Mouse (Mus musculus) embryo, embryonic 11 days (tissue): ENCODE measurements at regions not wholly inside any gene's neighbourhood (a gene's known extent, or its start where the extent isn't known, plus 50 kb on each side); places are given as distances from the start of the nearest gene placed in this dataset.
A peak's percentile ranks its signal among the peaks of the same experiment; 100 is the strongest.

Experiments
- DNase-seq: peaks from one replicate; pipeline ENCODE4 v3.0.0-alpha.2; 2015

DNA sequence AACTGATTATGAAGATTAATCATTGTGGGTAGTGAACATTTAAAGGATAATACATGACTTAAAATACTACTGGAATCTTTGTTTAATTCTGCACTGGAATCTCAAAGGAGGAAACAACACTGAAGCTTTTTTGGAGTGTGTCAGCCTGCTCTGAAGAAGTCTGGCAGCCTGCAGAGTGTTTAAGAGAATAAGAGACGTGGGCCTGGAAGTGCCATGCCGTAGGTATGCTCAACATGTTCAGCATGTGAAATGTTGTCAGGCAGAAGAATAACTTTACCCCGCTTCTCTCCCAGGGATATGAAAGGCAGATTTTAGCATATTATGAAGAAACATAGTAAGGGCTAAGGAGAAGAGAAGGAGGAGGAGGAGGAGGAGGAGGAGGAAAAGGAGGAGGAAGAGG is 189.6 kb upstream of the Nrp1 start:
- DNase-seq, result no peak

DNA sequence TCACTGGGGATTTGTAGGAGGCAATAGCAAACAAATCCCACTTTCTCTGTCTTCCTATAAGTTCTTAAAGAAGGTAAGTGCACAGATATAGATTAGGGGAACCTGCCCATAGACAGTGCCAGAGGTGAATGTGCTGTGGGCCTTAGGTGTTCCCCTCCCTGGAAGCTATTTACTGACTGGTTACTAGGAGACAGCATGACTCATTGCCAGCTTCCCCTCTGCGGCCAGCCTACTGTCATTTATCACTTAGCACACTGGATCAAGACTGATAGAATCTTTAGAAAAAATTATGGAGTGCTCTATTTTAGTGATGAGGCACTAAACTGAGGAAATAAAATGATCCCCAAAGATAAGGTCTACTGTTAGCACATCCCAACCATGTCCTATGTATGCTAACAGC is 187.3 kb upstream of the Nrp1 start:
- no peak for DNase-seq

DNA sequence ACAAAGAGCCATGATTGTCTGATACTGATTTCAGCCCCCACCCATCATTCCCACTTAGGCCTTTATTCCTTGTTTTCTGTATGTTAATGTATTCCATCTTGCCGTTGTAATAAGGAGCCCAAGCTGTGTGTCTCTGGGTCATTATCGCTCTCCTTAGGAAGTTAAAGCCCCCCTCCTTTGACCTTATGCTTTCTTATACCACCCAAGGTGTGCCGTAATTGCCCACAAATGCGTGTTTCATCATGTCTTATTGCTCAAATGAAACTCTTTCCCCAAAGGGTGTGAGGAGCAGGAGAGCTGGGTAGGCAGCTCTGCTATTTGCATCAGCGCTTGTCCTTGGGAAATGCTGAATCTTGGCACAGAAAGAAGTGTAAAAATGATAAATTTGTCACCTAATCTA is 178.2 kb upstream of the Nrp1 start:
- DNase-seq, result no peak

DNA sequence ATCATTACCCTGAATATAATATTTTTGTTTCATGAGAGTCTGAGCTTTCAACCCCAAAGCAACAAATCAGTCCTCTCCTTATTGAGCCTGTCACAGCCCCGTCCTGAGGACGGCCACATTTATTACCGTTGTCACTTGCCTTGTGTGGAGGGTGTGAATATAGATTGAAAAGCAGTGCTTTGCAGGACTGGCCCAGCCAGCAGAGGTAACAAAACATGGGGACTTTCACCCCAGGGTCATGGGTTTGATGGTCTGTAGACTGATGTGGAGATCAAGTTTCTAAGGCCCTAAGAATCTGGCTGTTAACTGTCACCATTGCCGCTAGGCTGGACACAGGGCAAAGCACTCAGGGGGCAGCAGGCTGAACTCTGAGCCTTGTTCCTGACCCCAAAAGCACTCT is 175.3 kb upstream of the Nrp1 start:
- peak; percentile 57 for DNase-seq

DNA sequence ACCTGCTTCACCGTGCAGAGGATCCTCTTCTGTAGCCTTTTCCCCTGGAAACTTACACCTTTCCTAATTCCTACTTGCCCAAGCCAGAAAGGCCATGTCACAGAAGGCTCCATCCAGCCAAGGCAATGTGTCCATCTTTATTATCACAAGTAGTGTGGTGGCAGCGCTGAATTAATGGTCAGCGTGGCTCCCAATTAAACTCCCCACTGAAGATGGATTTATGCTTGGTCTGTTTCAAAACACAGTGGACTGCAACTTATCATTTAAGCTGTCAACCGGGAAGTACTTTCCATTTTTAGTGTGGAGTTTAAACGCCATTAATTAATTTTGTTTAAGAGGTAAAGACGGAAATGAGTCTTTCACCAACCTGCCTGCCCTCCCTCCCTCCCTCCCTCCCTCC is 170.1 kb upstream of the Nrp1 start:
- DNase-seq, result peak; percentile 12

DNA sequence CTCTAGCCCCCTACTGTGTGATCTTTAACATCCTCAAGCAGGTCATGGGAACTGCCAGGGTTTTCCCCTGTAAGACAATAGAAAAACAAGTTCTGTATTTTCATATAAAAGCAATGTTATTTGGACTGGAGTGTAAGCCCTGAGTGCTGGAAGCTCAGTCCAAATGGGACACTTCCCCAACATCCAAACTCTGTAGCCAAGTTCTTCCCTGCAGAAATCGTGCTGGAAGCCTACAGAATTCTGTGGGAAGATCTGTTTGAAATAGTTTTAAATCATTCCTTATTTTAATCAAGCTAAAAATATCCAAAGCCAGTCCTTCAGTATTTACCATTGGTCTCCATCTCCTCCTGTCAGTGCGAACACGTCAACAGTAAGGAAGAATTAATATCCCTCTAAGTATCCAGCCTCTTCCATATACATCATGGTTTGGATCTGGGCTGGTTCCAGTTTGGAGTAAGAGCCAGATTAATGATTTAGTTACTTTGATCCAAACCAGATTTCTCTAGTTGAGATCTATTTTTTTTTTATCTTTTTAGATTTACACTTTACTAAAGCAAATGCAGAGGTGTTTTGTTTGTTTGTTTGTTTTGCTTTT is 165.0 kb upstream of the Nrp1 start:
- DNase-seq, result no peak

DNA sequence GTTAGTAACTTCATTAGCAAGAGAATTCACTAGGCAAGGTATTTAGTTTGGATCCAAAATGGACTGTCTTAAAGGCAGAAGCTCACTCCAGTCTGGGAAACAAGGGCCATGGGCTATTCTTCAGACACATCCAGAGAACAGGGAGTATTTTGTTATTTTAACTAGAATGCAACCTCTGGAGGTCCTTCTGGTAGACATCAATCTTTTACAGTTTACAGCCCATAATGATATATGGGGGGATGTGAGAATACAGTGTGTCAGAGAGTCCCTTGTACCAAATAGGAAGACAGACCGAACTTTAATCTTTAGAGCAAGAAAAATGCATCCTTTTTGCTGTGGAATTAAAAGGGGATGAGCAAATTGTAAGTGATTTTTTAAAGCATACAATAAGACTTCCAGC is 157.6 kb upstream of the Nrp1 start:
- no peak for DNase-seq

DNA sequence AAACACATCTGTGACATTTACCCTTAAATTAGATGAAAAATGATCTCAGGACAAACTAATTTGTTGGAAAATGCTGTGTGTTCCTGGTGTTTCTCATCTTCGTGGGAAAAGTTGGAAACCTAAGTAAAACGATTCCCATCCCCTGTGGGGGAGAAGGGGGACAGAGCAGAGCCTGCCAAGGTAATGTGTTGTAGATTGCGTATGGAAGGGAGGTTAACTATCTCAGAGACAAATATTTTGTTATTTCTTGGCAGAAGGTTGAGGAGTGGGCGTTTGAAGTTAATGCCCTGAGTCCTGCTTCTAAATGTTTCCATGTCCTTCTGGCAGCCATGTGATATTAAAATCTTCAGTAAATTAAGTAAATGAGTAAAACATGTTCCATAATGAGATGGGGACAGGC is 156.8 kb upstream of the Nrp1 start:
- no peak for DNase-seq

DNA sequence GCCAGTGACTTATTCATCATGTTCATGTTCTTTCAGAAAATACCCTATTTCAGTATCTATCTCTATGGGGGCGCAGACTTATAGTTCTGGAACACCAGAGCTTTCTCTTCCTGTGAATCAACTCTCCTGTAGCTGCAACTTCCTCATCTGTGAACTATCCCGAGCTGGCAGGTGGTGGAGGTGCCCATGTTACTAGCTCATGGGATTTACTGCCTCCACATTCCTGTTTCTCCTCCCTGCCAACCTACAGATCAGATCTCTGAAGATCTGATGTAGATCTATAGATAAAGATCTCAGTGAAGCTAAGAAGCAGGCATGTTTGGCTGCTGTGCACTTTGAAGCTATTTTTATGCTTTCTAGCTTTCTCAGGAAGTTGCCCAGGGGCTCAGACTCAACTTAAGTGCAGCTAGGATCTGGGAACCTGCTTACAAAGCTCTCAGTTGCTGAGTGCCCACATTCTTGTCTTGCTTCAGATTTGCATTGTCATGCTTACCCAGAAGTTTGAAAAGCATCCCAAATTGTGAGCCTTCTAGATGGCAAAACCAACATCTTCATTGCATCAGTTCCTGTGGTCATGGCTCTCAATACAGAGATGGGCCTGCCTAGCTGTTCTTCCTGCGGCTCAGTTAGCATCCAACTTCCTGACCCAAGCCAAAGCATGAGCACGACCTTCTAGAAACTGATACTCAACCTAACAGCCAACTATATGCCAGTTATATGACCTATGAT is 156.1 kb upstream of the Nrp1 start:
- no peak for DNase-seq

DNA sequence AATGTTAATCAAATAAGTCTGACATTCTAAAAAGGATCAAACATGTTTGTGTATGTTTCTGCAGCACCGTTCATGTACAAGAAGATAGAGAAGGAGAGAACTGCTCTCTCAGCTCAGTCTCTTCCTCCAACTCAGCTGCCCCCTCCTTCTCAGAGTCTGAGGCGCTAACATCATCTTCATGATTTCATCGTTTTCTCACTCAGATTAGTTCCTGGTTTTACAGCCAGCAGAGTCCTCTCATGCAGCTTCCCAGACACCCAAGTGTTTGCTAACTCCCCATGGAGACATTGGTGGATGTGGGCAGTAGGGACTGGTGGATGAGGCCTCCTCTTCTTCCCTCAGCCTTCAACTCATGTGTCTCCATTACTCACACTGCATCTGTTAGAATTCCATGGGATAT is 153.6 kb upstream of the Nrp1 start:
- DNase-seq, result no peak

DNA sequence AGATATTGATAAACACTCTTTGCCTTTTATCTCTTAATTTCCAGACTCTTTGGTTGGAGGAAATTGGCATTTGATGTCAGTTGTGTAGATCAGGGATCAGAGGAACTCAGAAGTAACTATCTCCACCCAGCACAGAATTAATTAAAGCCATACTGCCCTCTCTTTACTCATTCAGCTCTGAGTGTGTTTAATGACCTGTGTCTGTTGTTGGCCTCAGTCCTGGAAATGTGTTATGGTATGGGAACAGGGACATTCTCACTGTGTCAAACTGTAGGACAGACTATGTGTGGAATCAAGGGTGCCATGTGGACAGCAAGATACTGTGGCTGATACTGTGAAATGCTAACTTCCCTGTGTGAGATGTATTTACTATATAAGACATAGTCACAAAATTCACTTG is 151.3 kb upstream of the Nrp1 start:
- no peak for DNase-seq

DNA sequence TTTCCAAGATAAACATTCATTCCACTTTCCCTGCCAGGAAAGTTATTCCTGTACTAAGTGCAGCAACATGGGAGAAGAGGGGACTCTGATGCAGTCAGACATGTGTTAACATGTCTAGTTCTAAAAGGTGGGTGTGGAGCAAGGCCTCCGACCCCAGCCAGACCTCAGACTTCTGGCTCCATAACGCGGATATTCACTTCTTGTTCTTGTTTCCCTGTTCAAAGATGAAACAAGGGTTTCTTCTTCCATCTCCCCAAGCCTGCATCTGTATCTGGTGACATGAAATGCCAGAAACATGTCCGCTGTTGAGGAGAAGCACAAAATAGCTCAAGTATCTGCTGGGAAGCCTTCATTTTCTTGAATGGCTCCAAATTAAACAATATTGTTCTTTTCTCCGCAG is 147.6 kb upstream of the Nrp1 start:
- DNase-seq, result no peak

DNA sequence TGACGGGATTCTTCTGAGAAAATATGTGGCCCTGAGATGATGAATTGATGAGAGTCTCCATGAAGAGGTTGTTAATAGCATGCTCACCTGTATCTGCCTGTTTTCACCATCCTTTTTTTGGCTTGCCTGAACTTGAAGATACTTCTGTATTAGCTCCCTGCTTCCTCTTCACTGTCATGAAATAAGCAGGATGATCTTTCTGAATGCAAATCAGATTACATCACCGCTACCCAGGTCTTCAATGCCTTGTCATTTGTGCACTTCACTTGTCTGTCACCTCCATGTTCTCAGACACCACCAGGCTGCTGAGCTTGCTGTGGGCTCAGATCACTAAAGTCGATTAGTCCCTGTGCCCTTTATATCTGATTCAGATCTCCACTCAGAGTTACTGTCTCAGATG is 146.2 kb upstream of the Nrp1 start:
- DNase-seq, result no peak

DNA sequence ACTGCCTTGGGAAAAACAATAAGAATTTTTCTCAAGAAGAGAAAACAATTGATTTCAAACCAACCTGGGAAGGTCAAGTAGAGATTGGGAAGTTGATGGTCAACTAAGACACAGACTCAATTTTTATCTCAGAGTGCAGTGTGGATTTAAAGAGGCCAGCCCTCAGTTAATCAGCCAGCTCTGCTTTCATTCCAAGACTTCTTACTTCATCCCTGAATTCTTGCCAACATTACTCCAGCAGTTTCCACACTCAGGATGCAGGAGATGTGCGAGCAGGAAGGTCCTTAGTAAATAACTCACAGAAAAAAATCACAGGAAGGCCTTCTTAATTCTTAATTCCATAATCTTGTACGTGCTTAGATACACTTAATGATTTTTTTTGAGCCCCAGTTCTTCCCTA is 144.1 kb upstream of the Nrp1 start:
- DNase-seq, result no peak

DNA sequence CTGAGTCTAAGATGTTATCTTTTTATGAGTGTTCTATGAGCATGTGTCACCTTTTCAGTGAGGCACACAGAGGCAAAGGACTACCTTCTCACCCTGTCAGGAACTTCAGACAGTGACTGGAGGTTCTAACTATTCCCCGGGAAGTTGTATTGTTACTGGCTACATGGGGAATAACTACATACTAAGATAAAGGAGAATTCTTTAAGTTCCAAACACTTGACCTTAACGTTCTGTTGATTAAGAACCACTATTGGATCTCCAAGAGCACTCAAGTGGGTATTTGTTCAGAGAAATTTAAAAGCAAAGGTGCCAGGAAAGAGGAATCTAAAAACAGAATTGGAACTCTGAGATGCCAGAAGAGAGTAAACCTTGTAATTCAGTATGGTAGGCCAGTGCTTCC is 139.5 kb upstream of the Nrp1 start:
- no peak for DNase-seq

DNA sequence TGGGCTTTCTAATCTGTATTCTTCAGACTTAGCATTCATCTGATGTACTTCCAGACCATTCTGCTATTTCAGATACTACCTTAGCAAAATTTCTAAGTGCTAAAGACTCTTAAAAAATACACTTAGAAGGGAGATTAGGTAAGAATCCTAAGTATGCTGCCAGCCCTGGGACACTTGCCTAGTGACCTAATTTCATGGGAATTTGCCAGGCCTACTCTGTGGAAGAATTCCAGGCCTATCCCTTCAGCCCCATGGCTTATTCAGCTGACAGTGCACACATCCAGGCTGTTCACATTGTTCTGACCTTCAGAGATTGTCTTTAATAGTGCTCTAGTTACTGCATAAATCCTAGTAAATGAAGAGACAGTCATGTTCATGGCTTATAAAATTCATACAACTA is 138.9 kb upstream of the Nrp1 start:
- no peak for DNase-seq

DNA sequence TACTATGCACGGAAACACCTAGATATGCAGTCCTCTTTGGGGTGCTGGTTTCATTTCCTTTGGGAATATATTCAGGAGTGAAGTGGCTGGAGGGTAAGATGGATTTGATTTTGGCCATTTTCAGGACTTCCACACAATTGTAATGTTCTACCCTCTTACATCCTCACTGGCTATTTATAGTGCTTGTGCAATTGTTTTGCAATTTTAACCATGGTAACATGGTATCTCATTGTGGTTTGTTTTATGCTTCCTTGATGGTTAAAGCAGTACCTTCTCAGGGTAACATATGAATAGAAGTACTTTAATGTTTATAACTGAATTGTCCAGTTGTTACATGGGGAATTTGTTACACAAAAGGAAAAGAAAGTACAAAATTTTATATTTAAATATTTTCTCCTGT is 135.3 kb upstream of the Nrp1 start:
- DNase-seq, result no peak

DNA sequence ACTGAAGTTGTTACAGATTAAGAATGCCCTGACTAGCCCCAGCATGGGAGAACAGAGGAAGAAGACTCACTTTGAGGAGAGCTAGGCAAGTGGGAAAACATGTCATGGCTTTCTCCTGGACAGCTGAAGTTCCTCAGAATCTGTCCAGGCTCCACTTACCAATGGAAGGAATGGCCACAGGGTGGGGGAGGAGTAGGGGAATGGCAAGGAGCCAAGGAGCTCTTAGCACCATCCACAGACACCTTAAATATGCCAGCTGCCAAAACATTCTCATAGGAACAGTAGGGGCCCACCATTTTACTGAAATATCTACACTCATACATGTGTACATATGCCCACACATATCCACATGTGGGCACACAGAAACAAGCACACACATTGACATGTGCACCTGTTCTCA is 134.9 kb upstream of the Nrp1 start:
- no peak for DNase-seq

DNA sequence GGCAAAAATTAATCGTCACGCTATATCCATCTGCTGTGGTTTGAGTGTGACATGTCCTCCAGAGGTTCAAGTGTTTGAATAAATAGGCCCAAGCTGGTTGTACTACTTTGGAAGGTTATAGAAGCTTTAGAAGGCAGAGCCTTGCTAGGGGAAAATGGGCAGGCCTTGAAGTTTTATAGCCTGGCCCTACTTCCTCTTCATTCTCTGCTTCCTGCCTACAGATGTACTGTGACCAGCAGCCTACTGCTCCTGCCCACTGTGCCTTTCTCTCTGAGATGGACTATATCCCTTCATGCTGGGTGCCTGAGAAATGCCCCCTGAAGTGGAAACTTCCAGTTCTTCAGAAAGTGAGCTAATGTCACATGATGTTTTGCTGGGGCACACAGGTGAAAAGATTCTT is 133.3 kb upstream of the Nrp1 start:
- DNase-seq, result no peak

DNA sequence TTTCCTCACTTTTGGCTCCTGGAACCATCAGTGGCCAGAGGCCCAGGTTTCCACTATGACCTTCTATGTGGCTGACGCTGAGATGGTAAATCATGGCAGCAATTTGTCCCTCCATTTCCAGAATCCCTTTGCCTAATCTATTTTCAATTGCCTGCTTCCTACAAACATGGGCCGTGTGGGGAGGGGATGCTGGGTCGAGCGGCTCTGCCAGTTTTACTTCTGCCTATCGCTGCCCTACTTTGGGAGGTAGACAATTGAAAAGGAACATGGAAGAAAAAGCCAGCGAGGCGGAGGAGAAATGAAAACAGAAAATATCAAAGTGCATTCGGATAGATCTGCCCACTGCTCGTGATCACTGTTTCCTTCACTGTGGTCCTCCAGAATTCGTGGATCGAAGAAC is 123.3 kb upstream of the Nrp1 start:
- DNase-seq, result no peak

DNA sequence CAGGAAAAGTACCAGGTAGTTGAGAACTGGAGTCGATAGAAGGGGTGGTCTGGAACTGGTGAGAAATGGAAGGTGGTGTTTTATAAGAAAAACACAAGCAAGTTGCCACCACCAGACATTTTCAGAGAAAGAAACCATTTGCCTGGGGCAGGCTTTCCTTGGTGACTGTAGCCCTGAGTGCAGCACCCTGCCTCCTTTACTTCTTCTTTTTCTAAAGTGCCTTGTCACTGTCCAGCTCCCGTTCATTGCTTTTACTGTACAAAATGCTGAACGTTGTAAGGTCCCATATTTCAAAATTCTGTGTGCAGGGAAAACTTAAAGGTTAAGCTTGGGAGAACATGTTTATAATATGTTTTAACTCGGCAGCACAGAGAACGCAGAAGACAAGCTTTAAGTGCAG is 122.9 kb upstream of the Nrp1 start:
- DNase-seq, result no peak

DNA sequence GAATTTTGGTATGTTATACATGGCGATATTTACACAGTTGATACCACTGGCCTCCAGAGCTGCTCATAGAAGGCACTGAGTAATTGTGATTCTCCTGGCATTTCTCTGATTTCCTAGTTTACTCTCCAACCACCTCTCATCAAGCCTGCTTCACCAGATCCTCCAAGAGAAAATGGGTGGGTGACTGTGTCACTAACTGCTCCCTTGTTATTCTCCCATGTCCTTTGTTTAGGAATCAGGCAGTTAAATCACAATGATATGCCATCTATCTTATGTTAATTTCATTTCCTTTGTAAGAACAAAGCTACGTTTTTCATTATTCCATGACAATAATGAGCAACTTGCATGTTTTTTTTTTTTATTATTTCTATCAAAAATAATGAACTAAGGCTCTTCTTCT is 122.3 kb upstream of the Nrp1 start:
- no peak for DNase-seq

DNA sequence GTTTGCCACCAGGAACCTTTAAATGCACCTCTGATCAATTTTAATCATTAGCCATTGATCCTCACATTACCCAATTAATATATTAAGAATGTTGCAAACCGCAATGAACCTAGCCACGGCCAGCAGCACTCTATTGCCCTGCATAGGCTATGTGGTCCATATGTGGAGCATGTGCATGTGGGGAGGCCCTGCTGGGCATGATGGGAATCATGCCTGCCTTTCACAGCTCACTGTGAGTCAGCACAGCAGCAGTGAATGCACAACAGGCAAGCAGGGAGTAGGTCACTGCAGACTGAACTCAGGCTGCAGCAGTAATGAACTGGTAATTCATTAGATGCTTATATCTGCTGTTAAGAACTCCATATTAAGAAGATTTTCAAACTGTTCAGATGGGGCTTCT is 119.5 kb upstream of the Nrp1 start:
- no peak for DNase-seq

DNA sequence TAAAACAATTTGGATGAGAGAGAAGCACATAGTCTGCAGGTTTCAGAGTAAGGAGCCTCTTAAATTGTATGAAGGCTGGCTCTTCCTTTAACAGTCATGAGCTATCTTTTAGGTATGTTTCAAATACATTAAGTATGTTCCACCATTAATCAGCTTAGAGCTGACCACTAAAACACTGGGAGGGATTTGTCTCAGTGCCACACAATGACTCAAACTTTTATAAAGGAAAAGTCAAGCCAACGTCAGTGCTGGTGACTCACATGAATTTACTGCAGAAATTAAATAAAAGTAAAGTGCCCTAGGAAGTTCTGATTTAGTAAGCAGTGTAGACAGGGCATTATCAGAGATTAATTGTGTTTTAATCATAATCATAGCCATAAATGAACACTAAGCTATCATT is 118.6 kb upstream of the Nrp1 start:
- no peak for DNase-seq

DNA sequence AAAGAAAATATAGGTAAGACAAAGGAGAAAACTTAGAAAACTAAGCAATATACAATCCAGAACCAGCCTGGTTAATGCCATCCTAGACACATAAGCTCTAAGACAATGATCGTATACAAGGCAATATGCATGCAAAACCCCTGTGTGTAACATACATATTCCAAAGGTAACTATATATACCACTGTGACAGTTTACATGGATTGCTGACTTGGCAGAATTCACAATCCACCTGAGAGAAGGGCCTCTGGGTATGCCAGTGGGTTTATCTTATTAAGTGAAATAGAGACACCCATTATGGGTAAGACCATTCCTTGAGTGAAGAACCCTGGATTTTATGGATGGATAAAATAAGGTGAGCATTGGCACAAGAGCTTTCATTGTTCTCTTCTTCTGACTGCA is 117.2 kb upstream of the Nrp1 start:
- no peak for DNase-seq
